Comparison of ENCODE assay signal across 8 mouse cellular contexts in the genomic region with DNA sequence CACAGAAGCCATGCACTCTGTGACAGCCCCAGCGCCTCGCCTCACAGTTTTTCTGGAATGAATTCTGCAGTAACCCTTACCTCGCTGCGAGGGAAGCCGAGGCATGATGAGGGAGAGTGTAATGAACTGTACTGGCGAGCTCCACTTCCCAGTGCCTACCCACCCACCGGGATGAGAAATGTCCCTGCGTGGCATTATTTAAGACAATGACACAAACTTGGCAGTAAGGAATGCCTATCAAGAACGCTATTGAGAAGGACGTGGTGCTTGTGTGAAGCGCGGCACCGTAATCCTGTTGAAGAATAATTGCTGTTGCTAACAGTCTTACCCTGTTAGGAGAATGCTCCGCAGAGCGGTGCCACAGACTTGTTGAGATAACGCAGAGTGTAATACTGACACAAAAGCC. TPM values are rescaled to one million over a fixed set of nuclear protein-coding genes. Genes with fewer than 3 reads are reported as not detected.
A peak's percentile ranks its signal among the peaks of the same experiment; 100 is the strongest.
DNase-seq lines count a peak whose midpoint lies in the region; ATAC-seq and TF ChIP-seq lines count a peak whose summit lies in the region.

No protein-coding gene starts in this region.

- H3K27me3 ChIP-seq in forebrain, embryonic 15.5 days: no peaks in the 10 kb centered on the region
- no peaks in the 10 kb centered on the region for H3K27me3 ChIP-seq in limb, embryonic 14.5 days (ENCODE audit: control insufficient read depth, insufficient read depth, low read length)
- H3K27me3 ChIP-seq in stomach, postnatal 0 days (ENCODE audit: control insufficient read depth, insufficient read depth, low read length): no peaks in the 10 kb centered on the region

- peak; percentile 92 for ATAC-seq in forebrain, embryonic 15.5 days (replicated peaks)
- no peak for ATAC-seq in limb, embryonic 14.5 days (ENCODE audit: low FRiP score, low read depth)
- no peak for ATAC-seq in stomach, postnatal 0 days (ENCODE audit: low FRiP score, low TSS enrichment)

- WGBS in forebrain, embryonic 15.5 days: 5% methylated on average over 16 of the region's 16 CpGs
- 57% methylated on average over 16 of the region's 16 CpGs for WGBS in limb, embryonic 14.5 days
- WGBS in stomach, postnatal 0 days: 37% methylated on average over 16 of the region's 16 CpGs

- no peaks in the 10 kb centered on the region for H3K9me3 ChIP-seq in forebrain, embryonic 15.5 days
- no peaks in the 10 kb centered on the region for H3K9me3 ChIP-seq in limb, embryonic 14.5 days (ENCODE audit: control insufficient read depth, low read length)
- H3K9me3 ChIP-seq in stomach, postnatal 0 days (ENCODE audit: control insufficient read depth, low read length): no peaks in the 10 kb centered on the region

- intact Hi-C loops in gastrocnemius, adult 2 months (cut with DNase I): loop anchor here (5.0 kb wide), 1 partner anchor 70 kb away; no protein-coding TSS in a partner anchor

- DNase-seq in gastrocnemius, adult 2 months: no peak
- DNase-seq in gastrocnemius, adult 18-20 months (ENCODE audit: low spot score): no peak
- peak; percentile 58 for DNase-seq in Muller cell, postnatal 12 days (ENCODE audit: inconsistent ontology term)
- no peak for DNase-seq in limb, embryonic 14.5 days (ENCODE audit: low spot score)
- DNase-seq in stomach, postnatal 0 days (ENCODE audit: low spot score): no peak
- DNase-seq in spleen, adult 18-20 months: no peak
- DNase-seq in thymus, postnatal 4 days: no peak

- H3K9ac ChIP-seq in forebrain, embryonic 15.5 days (replicated peaks): peak overlapping the region; percentile 39
- H3K9ac ChIP-seq in limb, embryonic 14.5 days (ENCODE audit: low read depth, low read length, severe bottlenecking): no peak overlapping the region
- H3K9ac ChIP-seq in stomach, postnatal 0 days (ENCODE audit: low read length): no peak overlapping the region

- H3K4me1 ChIP-seq in forebrain, embryonic 15.5 days: peaks cover 32% of the 10 kb centered on the region
- H3K4me1 ChIP-seq in limb, embryonic 14.5 days (ENCODE audit: control insufficient read depth, insufficient read depth, low read length): peaks cover 30% of the 10 kb centered on the region
- no peaks in the 10 kb centered on the region for H3K4me1 ChIP-seq in stomach, postnatal 0 days (replicated peaks; ENCODE audit: control insufficient read depth, insufficient read depth)

- peak overlapping the region; percentile 71 for H3K4me2 ChIP-seq in forebrain, embryonic 15.5 days (replicated peaks)
- H3K4me2 ChIP-seq in limb, embryonic 14.5 days (replicated peaks; ENCODE audit: low read depth, low read length, severe bottlenecking): 0 out of 2 replicates have a peak overlapping the region, but pooled peaks have one; percentile 8
- peak overlapping the region; percentile 27 for H3K4me2 ChIP-seq in stomach, postnatal 0 days (replicated peaks; ENCODE audit: low read depth)

- no peak for TF ChIP-seq POLR2A in limb, embryonic 14.5 days (IDR thresholded peaks at IDR 0.05; ENCODE audit: borderline replicate concordance, extremely low read depth, insufficient read depth, insufficient read length)

- peak overlapping the region; percentile 62 for H3K27ac ChIP-seq in gastrocnemius, adult 2 months
- peak overlapping the region; percentile 83 for H3K27ac ChIP-seq in forebrain, embryonic 15.5 days (replicated peaks)
- no peak overlapping the region for H3K27ac ChIP-seq in limb, embryonic 14.5 days (replicated peaks; ENCODE audit: low read depth, low read length)
- H3K27ac ChIP-seq in stomach, postnatal 0 days (replicated peaks): no peak overlapping the region

- peak overlapping the region; percentile 64 for H3K4me3 ChIP-seq in gastrocnemius, adult 2 months
- H3K4me3 ChIP-seq in forebrain, embryonic 15.5 days: peak overlapping the region; percentile 40
- no peak overlapping the region for H3K4me3 ChIP-seq in limb, embryonic 14.5 days (replicated peaks; ENCODE audit: low read length)
- H3K4me3 ChIP-seq in stomach, postnatal 0 days (ENCODE audit: low read depth, low read length): peak overlapping the region; percentile 20; the same call in 1 of the 2 replicates

- TF ChIP-seq EP300 in stomach, postnatal 0 days (optimal IDR thresholded peaks at IDR 0.05): no peak

- TF ChIP-seq CTCF in gastrocnemius, adult 2 months (IDR thresholded peaks at IDR 0.05): no peak
- TF ChIP-seq CTCF in stomach, postnatal 0 days (IDR thresholded peaks at IDR 0.05; ENCODE audit: low read depth): no peak

- H3K36me3 ChIP-seq in forebrain, embryonic 15.5 days: no peaks in the 10 kb centered on the region
- no peaks in the 10 kb centered on the region for H3K36me3 ChIP-seq in limb, embryonic 14.5 days (ENCODE audit: control insufficient read depth, insufficient read depth, low read length)
- H3K36me3 ChIP-seq in stomach, postnatal 0 days (ENCODE audit: control insufficient read depth, insufficient read depth, low read length): no peaks in the 10 kb centered on the region

RNA-seq across cellular contexts. Expression of a gene that starts 13.2 kb away (rescaled TPM):
- 10 to 100 TPM in 1 of 2 experiments, 1 to 10 TPM in 1; 9.6 to 12.0 TPM for total RNA-seq in gastrocnemius, adult 2 months (2021)
- 10 to 100 TPM in 1 of 2 experiments, 1 to 10 TPM in 1; 7.9 to 10.2 TPM for total RNA-seq in gastrocnemius, adult 18-20 months (2021)
- polyA plus RNA-seq in forebrain, embryonic 15.5 days (2015; fragmentation: Nextera tagmentation; extraction: Ambion mirVana): 99.4 and 119 TPM in 2 replicates
- 147 and 174 TPM in 2 replicates for polyA plus RNA-seq in limb, embryonic 14.5 days (2012; rRNA removed)
- polyA plus RNA-seq in limb, embryonic 14.5 days (2014; fragmentation: Nextera tagmentation; extraction: Ambion mirVana): 119 and 141 TPM in 2 replicates
- polyA plus RNA-seq in stomach, postnatal 0 days (2015; fragmentation: Nextera tagmentation; extraction: Ambion mirVana): 34.3 and 35.2 TPM in 2 replicates

Comparison
In these comparisons a context has a peak if more than half of its experiments do, and no peak if none do; other contexts are left out.
1. H3K27ac ChIP-seq: peak in gastrocnemius, adult 2 months (single experiment) and forebrain, embryonic 15.5 days (single experiment); none in limb, embryonic 14.5 days (single experiment) and stomach, postnatal 0 days (single experiment).
2. H3K4me2 ChIP-seq: peak in every context shown above with its lines; median percentile 71 in forebrain, embryonic 15.5 days; 27 in stomach, postnatal 0 days; 8 in limb, embryonic 14.5 days.